Mouse (Mus musculus) ES-E14 (cell line): ENCODE data around the gene Vapb.
"Not testable (repeated sequence)": the region's sequence is repeated elsewhere in the genome, so short reads cannot be mapped to it uniquely, and the experiment has no call there.

Source experiments
- MAFK ChIP-seq: IDR thresholded peaks from 2 replicates; pipeline ENCODE4 v1.6.1; 2014; ENCODE audit warnings: mild to moderate bottlenecking, low read depth, low read length, inconsistent platforms; ENCODE audit not compliant: insufficient read depth
- ZC3H11A ChIP-seq: IDR thresholded peaks from 2 replicates; pipeline ENCODE4 v1.6.1; 2012; ENCODE audit warnings: low read depth, mild to moderate bottlenecking, inconsistent platforms, low read length, borderline replicate concordance
- ZNF384 ChIP-seq: IDR thresholded peaks from 2 replicates; pipeline ENCODE4 v1.6.1; 2012; ENCODE audit warnings: low read depth, low read length, inconsistent platforms

DNA sequence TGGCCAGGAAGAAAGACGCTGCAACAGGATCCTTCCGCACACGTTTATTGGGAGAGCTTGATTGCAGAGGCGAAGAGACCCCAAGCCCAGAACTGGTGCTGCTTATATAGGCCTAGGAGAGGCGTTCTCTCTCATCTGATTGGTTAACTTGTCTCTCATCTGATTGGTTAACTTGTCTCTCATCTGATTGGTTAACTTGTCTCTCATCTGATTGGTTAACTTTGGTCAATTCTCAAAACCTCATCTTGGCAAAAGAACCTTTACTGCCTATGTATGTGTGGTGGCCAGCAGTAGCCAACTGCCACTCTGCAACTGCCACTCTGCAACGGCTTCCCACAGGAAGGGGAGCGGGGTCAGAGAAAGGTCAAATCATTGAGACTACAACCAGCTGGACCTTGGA is 18.2 kb upstream of the Vapb start, which contains the start of gene 1700010B08Rik:
- not testable (repeated sequence) for TF ChIP-seq MAFK, ZC3H11A, ZNF384
